Mouse (Mus musculus): Measurements from ENCODE around the gene Mmd. TPM values are rescaled to one million over a fixed set of nuclear protein-coding genes. Genes with fewer than 3 reads are reported as not detected.

Mmd gene
- polyA plus RNA-seq, 1 experiment from 2014 or later, result 91.2 TPM

DNA sequence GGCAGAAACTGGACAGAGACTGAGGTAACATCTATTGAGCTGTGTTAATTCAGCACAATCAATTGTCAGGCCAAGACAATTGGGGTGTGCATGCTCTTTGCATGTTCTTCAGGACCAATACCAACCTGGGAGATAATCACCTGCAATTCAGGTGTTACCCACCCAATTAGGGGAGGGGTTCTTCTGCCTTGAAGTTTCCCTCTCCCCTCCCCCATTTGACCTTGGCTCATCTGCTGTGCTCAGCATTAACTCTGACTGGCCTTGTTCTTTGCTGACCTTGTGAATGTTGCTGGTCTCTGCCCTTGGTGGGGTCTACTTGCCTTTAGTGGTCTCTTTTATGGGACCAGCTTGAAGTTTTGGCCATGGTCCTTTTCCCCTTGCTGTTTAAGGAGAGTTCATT, 19.5 kb upstream of the Mmd start:
- no peak overlapping the region for H3K9ac ChIP-seq (replicated peaks; ENCODE audit: low read length)
- peaks cover 3% of the 10 kb centered on the region; the same call in 1 of the 2 replicates for H3K4me1 ChIP-seq (ENCODE audit: control insufficient read depth, insufficient read depth, low read length)
- H3K9me3 ChIP-seq (ENCODE audit: control insufficient read depth, low read length), result no peaks in the 10 kb centered on the region
- no peak overlapping the region for H3K4me3 ChIP-seq (replicated peaks; ENCODE audit: low read depth, low read length)
- H3K4me2 ChIP-seq (ENCODE audit: low read length), result no peak overlapping the region
- H3K27ac ChIP-seq (replicated peaks; ENCODE audit: low read depth, low read length), result no peak overlapping the region
- DNase-seq (no peak), ATAC-seq (ENCODE audit: low FRiP score, low TSS enrichment) (no peak)
- no peaks in the 10 kb centered on the region for H3K36me3 ChIP-seq (ENCODE audit: control insufficient read depth, insufficient read depth, low read length)
- no peaks in the 10 kb centered on the region for H3K27me3 ChIP-seq (ENCODE audit: control insufficient read depth, insufficient read depth, low read length)

DNA sequence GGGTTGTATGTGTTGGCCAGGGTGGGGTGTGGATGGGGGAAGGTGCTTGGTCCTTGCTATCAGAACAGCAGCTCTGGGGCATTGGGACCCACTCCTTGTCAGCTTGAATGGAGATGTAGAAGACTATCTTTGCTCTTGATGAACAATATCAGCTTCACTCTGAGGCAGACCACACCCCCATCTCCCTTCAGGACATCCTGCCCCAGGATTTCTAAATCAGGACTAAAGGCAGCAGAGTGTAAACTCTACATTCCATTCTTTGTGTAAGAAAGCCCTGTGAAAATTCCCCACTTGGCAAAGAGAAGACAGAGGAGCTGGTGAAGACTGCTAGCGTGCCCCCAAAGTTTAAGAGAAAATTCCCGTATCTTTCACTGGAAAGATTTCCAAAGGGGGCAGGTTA, 18.6 kb upstream of the Mmd start:
- Histone ChIP-seq H3K4me2 (ENCODE audit: low read length) (no peak overlapping the region), H3K4me3 (replicated peaks; ENCODE audit: low read depth, low read length) (no peak overlapping the region), H3K4me1 (ENCODE audit: control insufficient read depth, insufficient read depth, low read length) (peaks cover 3% of the 10 kb centered on the region; the same call in 1 of the 2 replicates), H3K9me3 (ENCODE audit: control insufficient read depth, low read length) (no peaks in the 10 kb centered on the region), H3K27ac (replicated peaks; ENCODE audit: low read depth, low read length) (no peak overlapping the region), H3K9ac (replicated peaks; ENCODE audit: low read length) (no peak overlapping the region), H3K27me3 (ENCODE audit: control insufficient read depth, insufficient read depth, low read length) (no peaks in the 10 kb centered on the region), H3K36me3 (ENCODE audit: control insufficient read depth, insufficient read depth, low read length) (no peaks in the 10 kb centered on the region)
- WGBS, result 71% methylated on average over 2 of the region's 2 CpGs
- ATAC-seq (ENCODE audit: low FRiP score, low TSS enrichment), result no peak
- no peak for DNase-seq

DNA sequence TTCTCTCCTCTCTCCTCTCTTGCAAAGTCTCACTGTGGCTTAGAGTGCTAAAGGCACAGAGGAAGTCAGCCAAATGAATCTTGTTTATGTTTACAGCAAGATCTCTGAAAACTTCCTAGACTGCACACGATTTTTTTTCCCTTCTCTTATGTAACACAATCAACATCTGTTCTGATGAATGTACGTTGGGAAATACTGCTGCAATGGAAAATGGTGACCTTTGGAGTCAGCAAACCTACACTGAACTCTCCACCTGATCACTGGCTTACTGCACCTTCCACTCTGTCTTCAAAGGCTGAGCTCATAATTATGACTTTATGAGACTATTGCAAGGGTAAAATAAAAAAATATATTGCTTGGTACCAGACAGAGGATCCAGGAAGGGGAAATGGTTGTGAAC, 17.6 kb upstream of the Mmd start:
- no peaks in the 10 kb centered on the region for H3K27me3 ChIP-seq (ENCODE audit: control insufficient read depth, insufficient read depth, low read length)
- WGBS, result 76% methylated on average over 2 of the region's 2 CpGs
- H3K4me3 ChIP-seq (replicated peaks; ENCODE audit: low read depth, low read length), result no peak overlapping the region
- H3K4me2 ChIP-seq (ENCODE audit: low read length), result no peak overlapping the region
- H3K36me3 ChIP-seq (ENCODE audit: control insufficient read depth, insufficient read depth, low read length), result no peaks in the 10 kb centered on the region
- ATAC-seq (ENCODE audit: low FRiP score, low TSS enrichment) (no peak), DNase-seq (no peak)
- H3K9ac ChIP-seq (replicated peaks; ENCODE audit: low read length), result no peak overlapping the region
- no peak overlapping the region for H3K27ac ChIP-seq (replicated peaks; ENCODE audit: low read depth, low read length)
- H3K9me3 ChIP-seq (ENCODE audit: control insufficient read depth, low read length), result no peaks in the 10 kb centered on the region
- peaks cover 3% of the 10 kb centered on the region; the same call in 1 of the 2 replicates for H3K4me1 ChIP-seq (ENCODE audit: control insufficient read depth, insufficient read depth, low read length)

DNA sequence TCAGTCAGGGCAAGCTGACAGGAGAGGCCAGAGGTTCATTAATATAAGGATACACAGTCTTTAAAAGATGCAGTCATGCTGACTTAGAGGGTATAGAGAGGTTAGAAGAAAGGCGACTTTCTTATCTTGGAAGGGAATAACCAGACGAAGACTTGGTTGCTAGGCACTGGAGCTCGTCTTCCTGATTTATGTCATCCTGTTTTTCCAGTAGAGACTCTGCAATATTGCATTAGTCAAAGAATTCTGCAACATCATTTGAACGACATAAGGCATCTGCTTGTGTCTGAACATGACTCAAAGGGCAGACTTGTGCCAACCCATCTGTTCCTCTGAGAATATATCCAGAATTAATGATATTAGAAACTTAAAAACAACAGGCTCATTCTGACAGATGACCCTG, 16.6 kb upstream of the Mmd start:
- no peaks in the 10 kb centered on the region for H3K36me3 ChIP-seq (ENCODE audit: control insufficient read depth, insufficient read depth, low read length)
- H3K9ac ChIP-seq (replicated peaks; ENCODE audit: low read length), result no peak overlapping the region
- no peaks in the 10 kb centered on the region for H3K27me3 ChIP-seq (ENCODE audit: control insufficient read depth, insufficient read depth, low read length)
- no peaks in the 10 kb centered on the region for H3K9me3 ChIP-seq (ENCODE audit: control insufficient read depth, low read length)
- no peak overlapping the region for H3K27ac ChIP-seq (replicated peaks; ENCODE audit: low read depth, low read length)
- 66% methylated on average over 4 of the region's 4 CpGs for WGBS
- no peak for ATAC-seq (ENCODE audit: low FRiP score, low TSS enrichment)
- H3K4me2 ChIP-seq (ENCODE audit: low read length), result no peak overlapping the region
- no peak overlapping the region for H3K4me3 ChIP-seq (replicated peaks; ENCODE audit: low read depth, low read length)
- peaks cover 7% of the 10 kb centered on the region; the same call in 1 of the 2 replicates for H3K4me1 ChIP-seq (ENCODE audit: control insufficient read depth, insufficient read depth, low read length)
- no peak for DNase-seq

DNA sequence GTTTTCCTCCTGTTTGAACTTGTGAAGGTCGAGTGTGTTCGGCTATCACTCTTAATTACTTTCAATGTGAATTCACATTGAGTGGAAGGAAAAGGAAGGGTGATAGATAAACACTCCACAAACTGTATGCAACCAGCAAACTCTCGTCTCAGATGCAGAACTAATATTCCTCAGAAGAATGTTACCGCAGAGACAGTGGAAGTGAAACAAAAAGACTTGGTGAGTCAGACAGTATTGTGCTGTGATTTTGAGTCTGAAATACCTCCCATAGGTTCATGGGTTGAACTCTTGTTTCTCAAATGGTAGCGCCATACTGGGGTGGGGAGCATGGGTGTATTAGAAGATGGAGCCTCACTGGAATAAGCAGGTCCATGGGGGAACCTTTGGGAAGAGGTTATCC, 14.0 kb upstream of the Mmd start:
- Histone ChIP-seq H3K4me1 (ENCODE audit: control insufficient read depth, insufficient read depth, low read length) (peaks cover 8% of the 10 kb centered on the region; the same call in 1 of the 2 replicates), H3K36me3 (ENCODE audit: control insufficient read depth, insufficient read depth, low read length) (no peaks in the 10 kb centered on the region), H3K27ac (replicated peaks; ENCODE audit: low read depth, low read length) (no peak overlapping the region), H3K4me3 (replicated peaks; ENCODE audit: low read depth, low read length) (no peak overlapping the region), H3K9me3 (ENCODE audit: control insufficient read depth, low read length) (no peaks in the 10 kb centered on the region), H3K27me3 (ENCODE audit: control insufficient read depth, insufficient read depth, low read length) (no peaks in the 10 kb centered on the region), H3K4me2 (ENCODE audit: low read length) (no peak overlapping the region), H3K9ac (replicated peaks; ENCODE audit: low read length) (no peak overlapping the region)
- 91% methylated on average over 5 of the region's 5 CpGs for WGBS
- ATAC-seq (ENCODE audit: low FRiP score, low TSS enrichment) (no peak), DNase-seq (no peak)

DNA sequence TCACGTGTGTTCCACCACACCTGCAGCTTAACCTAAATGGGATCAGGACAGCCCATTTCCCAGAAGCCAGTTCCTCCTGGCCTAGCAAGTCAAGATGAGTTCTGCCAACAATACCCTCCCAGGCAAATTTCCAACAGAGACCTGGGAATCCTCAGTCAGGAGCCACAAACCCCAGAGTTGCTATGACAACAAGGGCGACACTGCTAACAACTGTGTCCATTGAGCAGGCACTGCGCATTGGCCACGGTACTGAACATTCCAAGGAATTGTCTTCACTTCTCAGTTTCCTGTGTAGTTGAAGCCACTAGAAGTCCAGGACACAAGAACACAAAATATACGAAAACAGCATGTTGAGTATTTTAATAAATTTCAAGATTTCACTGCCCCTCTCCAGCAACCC, 11.6 kb upstream of the Mmd start:
- DNase-seq (peak; percentile 33), ATAC-seq (ENCODE audit: low FRiP score, low TSS enrichment) (no peak)
- peaks cover 5% of the 10 kb centered on the region; the same call in 1 of the 2 replicates for H3K4me1 ChIP-seq (ENCODE audit: control insufficient read depth, insufficient read depth, low read length)
- H3K4me2 ChIP-seq (ENCODE audit: low read length), result no peak overlapping the region
- H3K4me3 ChIP-seq (replicated peaks; ENCODE audit: low read depth, low read length), result no peak overlapping the region
- no peaks in the 10 kb centered on the region for H3K36me3 ChIP-seq (ENCODE audit: control insufficient read depth, insufficient read depth, low read length)
- H3K9ac ChIP-seq (replicated peaks; ENCODE audit: low read length), result no peak overlapping the region
- 41% methylated on average over 5 of the region's 5 CpGs for WGBS
- H3K9me3 ChIP-seq (ENCODE audit: control insufficient read depth, low read length), result no peaks in the 10 kb centered on the region
- no peak overlapping the region for H3K27ac ChIP-seq (replicated peaks; ENCODE audit: low read depth, low read length)
- H3K27me3 ChIP-seq (ENCODE audit: control insufficient read depth, insufficient read depth, low read length), result no peaks in the 10 kb centered on the region

DNA sequence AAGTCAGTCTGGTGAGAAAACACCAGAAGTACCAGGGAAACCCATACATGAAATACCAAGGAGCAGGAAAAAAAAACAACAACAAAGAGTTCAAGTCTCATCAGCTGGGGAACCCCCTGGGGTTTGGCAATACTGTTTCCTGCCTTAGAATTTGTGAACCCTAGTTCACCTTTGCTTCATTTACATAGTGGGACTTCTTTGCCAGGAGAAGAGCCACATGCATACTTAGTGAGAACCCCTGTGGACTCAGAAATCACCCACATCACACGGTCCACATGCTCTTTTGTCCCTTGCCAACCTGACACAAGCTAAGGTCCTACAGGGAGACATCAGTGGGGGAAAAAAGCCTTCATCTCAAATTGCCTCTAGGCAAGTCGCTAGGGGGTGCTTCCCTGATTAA, 10.6 kb upstream of the Mmd start:
- Histone ChIP-seq H3K4me3 (replicated peaks; ENCODE audit: low read depth, low read length) (no peak overlapping the region), H3K9me3 (ENCODE audit: control insufficient read depth, low read length) (no peaks in the 10 kb centered on the region), H3K4me2 (ENCODE audit: low read length) (no peak overlapping the region), H3K4me1 (ENCODE audit: control insufficient read depth, insufficient read depth, low read length) (peaks cover 5% of the 10 kb centered on the region; the same call in 1 of the 2 replicates), H3K27me3 (ENCODE audit: control insufficient read depth, insufficient read depth, low read length) (no peaks in the 10 kb centered on the region), H3K27ac (replicated peaks; ENCODE audit: low read depth, low read length) (no peak overlapping the region), H3K9ac (replicated peaks; ENCODE audit: low read length) (no peak overlapping the region), H3K36me3 (ENCODE audit: control insufficient read depth, insufficient read depth, low read length) (no peaks in the 10 kb centered on the region)
- DNase-seq (no peak), ATAC-seq (ENCODE audit: low FRiP score, low TSS enrichment) (no peak)
- 49% methylated on average over 2 of the region's 2 CpGs for WGBS

DNA sequence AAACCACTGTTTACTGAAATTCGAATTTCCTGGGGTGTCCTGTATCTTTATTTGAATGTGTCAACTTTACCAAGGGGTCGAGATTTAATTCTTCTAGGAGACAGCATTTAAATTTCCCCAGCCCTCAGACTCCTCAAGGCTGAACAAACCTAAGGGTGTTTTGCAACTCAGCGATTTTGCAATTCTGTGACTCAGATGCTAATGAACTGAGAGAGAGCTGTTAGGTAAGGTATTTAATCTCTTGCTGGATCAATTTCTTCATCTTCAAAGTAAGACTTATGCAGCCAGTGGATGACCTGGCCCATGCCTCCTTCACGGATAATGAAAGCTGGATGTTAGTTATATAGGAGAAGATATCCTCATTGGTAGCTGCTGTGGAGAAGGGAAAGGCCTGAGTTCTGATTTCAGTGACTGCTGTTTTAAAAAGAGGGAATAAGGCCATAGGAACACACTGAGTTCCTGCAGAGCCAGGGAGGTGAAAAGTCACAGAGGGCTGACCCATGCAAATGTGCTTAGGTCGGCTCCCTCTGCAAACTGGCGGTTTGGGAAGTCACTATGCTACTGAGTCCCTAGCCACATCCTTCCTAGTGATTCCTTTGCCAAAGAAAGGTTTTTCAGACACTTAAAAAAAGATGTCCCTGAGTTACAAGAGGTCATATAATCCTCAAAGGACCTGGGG, 8.5 kb upstream of the Mmd start:
- no peak overlapping the region for H3K9ac ChIP-seq (replicated peaks; ENCODE audit: low read length)
- no peak for ATAC-seq (ENCODE audit: low FRiP score, low TSS enrichment)
- H3K27ac ChIP-seq (replicated peaks; ENCODE audit: low read depth, low read length), result no peak overlapping the region
- peaks cover 5% of the 10 kb centered on the region; the same call in 1 of the 2 replicates for H3K4me1 ChIP-seq (ENCODE audit: control insufficient read depth, insufficient read depth, low read length)
- no peaks in the 10 kb centered on the region for H3K9me3 ChIP-seq (ENCODE audit: control insufficient read depth, low read length)
- H3K27me3 ChIP-seq (ENCODE audit: control insufficient read depth, insufficient read depth, low read length), result no peaks in the 10 kb centered on the region
- DNase-seq, result no peak
- no peak overlapping the region for H3K4me2 ChIP-seq (ENCODE audit: low read length)
- 24% methylated on average over 6 of the region's 6 CpGs for WGBS
- no peaks in the 10 kb centered on the region for H3K36me3 ChIP-seq (ENCODE audit: control insufficient read depth, insufficient read depth, low read length)
- no peak overlapping the region for H3K4me3 ChIP-seq (replicated peaks; ENCODE audit: low read depth, low read length)

DNA sequence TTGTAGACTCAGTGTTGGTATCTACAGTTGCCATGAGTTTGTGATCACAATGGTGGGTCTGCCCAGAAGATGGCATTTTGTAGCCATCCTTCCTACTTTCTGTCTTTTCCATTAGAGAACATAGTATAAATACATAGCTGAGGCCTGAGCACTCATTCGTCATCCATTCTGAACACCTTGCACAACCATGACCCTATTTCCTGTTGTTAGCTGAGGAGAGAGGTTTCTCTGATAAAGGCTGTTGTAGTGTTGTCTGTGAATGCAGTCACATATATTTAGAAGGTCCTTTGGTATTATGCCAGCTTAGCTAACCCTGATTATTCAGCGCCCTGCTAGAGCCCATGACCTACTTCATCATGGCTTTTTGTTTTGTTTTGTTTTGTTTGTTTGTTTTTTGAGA, 7.4 kb upstream of the Mmd start:
- no peaks in the 10 kb centered on the region for H3K27me3 ChIP-seq (ENCODE audit: control insufficient read depth, insufficient read depth, low read length)
- no peak for DNase-seq
- H3K4me2 ChIP-seq (ENCODE audit: low read length), result no peak overlapping the region
- H3K9me3 ChIP-seq (ENCODE audit: control insufficient read depth, low read length), result no peaks in the 10 kb centered on the region
- no peak overlapping the region for H3K4me3 ChIP-seq (replicated peaks; ENCODE audit: low read depth, low read length)
- H3K4me1 ChIP-seq (ENCODE audit: control insufficient read depth, insufficient read depth, low read length), result peaks cover 5% of the 10 kb centered on the region; the same call in 1 of the 2 replicates
- 91% methylated on average over 2 of the region's 2 CpGs for WGBS
- H3K27ac ChIP-seq (replicated peaks; ENCODE audit: low read depth, low read length), result no peak overlapping the region
- H3K36me3 ChIP-seq (ENCODE audit: control insufficient read depth, insufficient read depth, low read length), result no peaks in the 10 kb centered on the region
- H3K9ac ChIP-seq (replicated peaks; ENCODE audit: low read length), result no peak overlapping the region
- ATAC-seq (ENCODE audit: low FRiP score, low TSS enrichment), result no peak

Measured in midbrain, embryonic 14.5 days (tissue).